Mouse (Mus musculus) cerebellum, adult 2 months (tissue): Measurements from ENCODE around the gene Galnt7.
A peak's percentile ranks its signal among the peaks of the same experiment; 100 is the strongest.

Experiments
- CTCF ChIP-seq: fragments of 200-500 bp; IDR thresholded peaks from 2 replicates; pipeline ENCODE4 v1.5.1; 2011; ENCODE audit warnings: low read depth, mild to moderate bottlenecking, control low read depth, low read length, moderate library complexity, borderline replicate concordance; ENCODE audit not compliant: insufficient read depth
- POLR2A ChIP-seq: fragments of 200-500 bp; IDR thresholded peaks from 2 replicates; pipeline ENCODE4 v1.6.1; 2011; ENCODE audit warnings: low read length, control low read depth, borderline replicate concordance; ENCODE audit not compliant: insufficient read depth

DNA sequence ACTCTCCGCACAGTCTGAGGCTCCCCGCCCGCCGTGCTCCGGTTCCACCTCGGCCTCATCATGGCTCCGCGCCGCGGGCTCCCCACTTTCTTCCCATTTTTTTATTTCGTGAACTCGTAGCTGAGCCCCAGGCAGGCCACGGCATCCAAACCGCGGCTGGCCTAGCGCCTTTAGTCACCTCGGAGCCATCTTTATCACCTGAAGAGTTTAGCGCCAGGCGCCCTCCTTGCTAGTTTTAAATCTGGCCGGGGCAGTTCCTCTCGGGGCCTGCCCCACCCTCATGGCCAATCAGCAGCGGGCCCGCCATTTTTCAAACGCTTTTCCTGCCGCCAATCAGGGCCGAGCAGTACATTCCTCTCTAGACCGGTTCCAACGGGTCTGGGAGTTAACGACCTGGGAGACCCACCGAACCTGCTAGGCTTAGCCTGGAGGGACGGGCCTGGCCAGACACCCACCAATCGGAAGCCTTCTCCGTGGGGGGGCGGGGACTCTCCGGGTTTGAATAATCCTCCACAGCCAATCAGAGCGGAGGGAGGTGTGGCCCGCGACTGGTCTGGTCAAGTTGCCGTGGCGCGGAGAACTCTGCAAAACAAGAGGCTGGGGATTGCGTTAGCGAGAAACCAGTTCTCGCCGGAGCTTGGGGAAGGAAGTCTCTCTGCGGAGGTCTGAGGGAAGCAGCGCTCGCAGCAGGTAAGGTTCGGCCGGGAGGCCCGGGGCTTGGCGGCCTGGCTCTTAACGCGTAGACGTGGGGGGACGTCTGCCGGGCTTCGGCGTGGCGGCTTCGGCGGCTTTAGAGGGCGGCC is 141.3 kb downstream of the Galnt7 start, which contains the start of gene Hmgb2:
- no peak for TF ChIP-seq CTCF
- peak; percentile 62; the same call in 1 of the 2 replicates for TF ChIP-seq POLR2A
